Mouse (Mus musculus): ENCODE measurements around the gene Sh3glb2.

The Sh3glb2 gene

GRCm38 (mm10) chr2:30342061-30342460 lies 17.1 kb downstream of the Sh3glb2 start:
- no peak for DNase-seq (ENCODE audit: low spot score in 2 of 2)

- DNase-seq (ENCODE audit: low spot score in 2 of 2), result no peak
Measured at GRCm38 (mm10) chr2:30337179-30337578, 22.0 kb downstream of the Sh3glb2 start.

GRCm38 (mm10) chr2:30336174-30336915 lies 22.8 kb downstream of the Sh3glb2 start:
- DNase-seq (ENCODE audit: low spot score in 2 of 2), result no peak

- no peak for DNase-seq (ENCODE audit: low spot score in 2 of 2)
Measured at GRCm38 (mm10) chr2:30335324-30335723, 23.8 kb downstream of the Sh3glb2 start.

GRCm38 (mm10) chr2:30328791-30329190 lies 30.3 kb downstream of the Sh3glb2 start:
- no peak for DNase-seq (ENCODE audit: low spot score in 2 of 2)

GRCm38 (mm10) chr2:30327276-30327675 lies 31.9 kb downstream of the Sh3glb2 start:
- no peak for DNase-seq (ENCODE audit: low spot score in 2 of 2)

- DNase-seq (ENCODE audit: low spot score in 2 of 2), result no peak
Measured at GRCm38 (mm10) chr2:30325296-30325695, 33.8 kb downstream of the Sh3glb2 start.

- no peak for DNase-seq (ENCODE audit: low spot score in 2 of 2)
Measured at GRCm38 (mm10) chr2:30323111-30323510, 36.0 kb downstream of the Sh3glb2 start.

GRCm38 (mm10) chr2:30319260-30319659 lies 39.9 kb downstream of the Sh3glb2 start:
- DNase-seq (ENCODE audit: low spot score in 2 of 2), result no peak

GRCm38 (mm10) chr2:30316955-30317354 lies 42.2 kb downstream of the Sh3glb2 start:
- DNase-seq (ENCODE audit: low spot score in 2 of 2), result no peak

- DNase-seq (ENCODE audit: low spot score in 2 of 2), result no peak
Measured at GRCm38 (mm10) chr2:30316136-30316535, 43.0 kb downstream of the Sh3glb2 start.

- no peak for DNase-seq (ENCODE audit: low spot score in 2 of 2)
Measured at GRCm38 (mm10) chr2:30311481-30311880, 47.7 kb downstream of the Sh3glb2 start.

GRCm38 (mm10) chr2:30309351-30309750 lies 49.8 kb downstream of the Sh3glb2 start:
- no peak for DNase-seq (ENCODE audit: low spot score in 2 of 2)

- no peak for DNase-seq (ENCODE audit: low spot score in 2 of 2)
Measured at GRCm38 (mm10) chr2:30306087-30306486, 53.0 kb downstream of the Sh3glb2 start.

- DNase-seq (ENCODE audit: low spot score in 2 of 2), result no peak
Measured at GRCm38 (mm10) chr2:30299966-30300365, 59.2 kb downstream of the Sh3glb2 start.

GRCm38 (mm10) chr2:30299525-30299924 lies 59.6 kb downstream of the Sh3glb2 start:
- DNase-seq (ENCODE audit: low spot score in 2 of 2), result no peak
